9 mouse cellular contexts compared by ENCODE assay signal in genomic region chr7:49437901-49438300, GRCm38 (mm10).
A peak's percentile ranks its signal among the peaks of the same experiment; 100 is the strongest.
DNase-seq lines count a peak whose midpoint lies in the region; ATAC-seq lines count a peak whose summit lies in the region.
"Had no signal": no experiment of that assay in that cellular context is flagged by ENCODE, and none has a peak within 500 bp of the region (broad histone marks: within the 10 kb centered on the region; RNA-seq: fewer than 3 reads in every experiment).

No protein-coding gene starts in this region.

- no peak overlapping the region for H3K4me3 ChIP-seq in heart, embryonic 12.5 days

- H3K9ac ChIP-seq in heart, embryonic 12.5 days: no peak overlapping the region
- H3K9ac ChIP-seq: liver, embryonic 14.5 days had no signal

- no peaks in the 10 kb centered on the region for H3K27me3 ChIP-seq in heart, embryonic 12.5 days (replicated peaks)

- 0 out of 2 replicates have a peak overlapping the region, but pooled peaks have one; percentile 0 for H3K4me2 ChIP-seq in heart, embryonic 12.5 days

- H3K36me3 ChIP-seq in heart, embryonic 12.5 days: no peaks in the 10 kb centered on the region

- ATAC-seq in heart, embryonic 12.5 days (ENCODE audit: insufficient number of reproducible peaks, low FRiP score): 0 out of 2 replicates have a peak, but pooled peaks have one; percentile 54
- ATAC-seq in activated CD4-positive, CD25-positive, alpha-beta regulatory T cell, adult 4 months: no peak

- peak overlapping the region; percentile 36; the same call in 1 of the 2 replicates for H3K27ac ChIP-seq in heart, embryonic 12.5 days (ENCODE audit: poor library complexity, severe bottlenecking)
- H3K27ac ChIP-seq: liver, embryonic 14.5 days had no signal

- 23% methylated on average over 11 of the region's 11 CpGs for whole genome bisulfite sequencing in heart, embryonic 12.5 days

- H3K4me1 ChIP-seq in heart, embryonic 12.5 days (replicated peaks): peaks cover 18% of the 10 kb centered on the region

- DNase-seq in heart, postnatal 25 days (ENCODE audit: low spot score): no peak
- peak; percentile 50 for DNase-seq in testis, postnatal 10 days (ENCODE audit: low spot score)
- no peak for DNase-seq in testis, postnatal 14 days (ENCODE audit: low spot score)
- peak; percentile 38 to 56 for DNase-seq in lung, adult 18-20 months
- DNase-seq in cerebellum, adult 9-11 months: no peak
- no peak for DNase-seq in adrenal gland, postnatal 25 days

- intact Hi-C loops in heart, postnatal 25 days (cut with DNase I): no loop called here

- no peaks in the 10 kb centered on the region for H3K9me3 ChIP-seq in heart, embryonic 12.5 days (replicated peaks)

Comparison
In these comparisons a context has a peak if more than half of its experiments do, and no peak if none do; other contexts are left out.
1. DNase-seq: peak in testis, postnatal 10 days (single experiment) and lung, adult 18-20 months (2 of 2); none in heart, postnatal 25 days (single experiment), testis, postnatal 14 days (single experiment), cerebellum, adult 9-11 months (single experiment) and adrenal gland, postnatal 25 days (single experiment).